Mouse (Mus musculus) adrenal gland, adult 2 months (tissue): ENCODE data around the gene Srl. TPM values are rescaled to one million over a fixed set of nuclear protein-coding genes. Genes with fewer than 3 reads are reported as not detected.
A peak's percentile ranks its signal among the peaks of the same experiment; 100 is the strongest.

Source experiments
- DNase-seq: peaks from one replicate; pipeline ENCODE4 v3.0.0; 2021
- polyA plus RNA-seq: library from polyadenylated mRNA; depleted of rRNA; stranded (reverse); fragments of >200 nt; gene quantifications from 2 replicates; pipeline ENCODE4 v1.2.3, GENCODE M21; 2012
- total RNA-seq, 2 experiments: library from RNA; stranded (reverse); gene quantifications; 2 replicates each; pipeline ENCODE4 v1.2.3; 2021

The Srl gene
- total and polyA plus RNA-seq, 3 experiments, result 0.57 to 13.2 (median 6.8) TPM

- DNase-seq, result no peak
Measured at GRCm38 (mm10) chr16:4519157-4519556, 22.5 kb downstream of the Srl start.

GRCm38 (mm10) chr16:4517906-4518305 is 23.7 kb downstream of the Srl start:
- DNase-seq, result no peak

DNA sequence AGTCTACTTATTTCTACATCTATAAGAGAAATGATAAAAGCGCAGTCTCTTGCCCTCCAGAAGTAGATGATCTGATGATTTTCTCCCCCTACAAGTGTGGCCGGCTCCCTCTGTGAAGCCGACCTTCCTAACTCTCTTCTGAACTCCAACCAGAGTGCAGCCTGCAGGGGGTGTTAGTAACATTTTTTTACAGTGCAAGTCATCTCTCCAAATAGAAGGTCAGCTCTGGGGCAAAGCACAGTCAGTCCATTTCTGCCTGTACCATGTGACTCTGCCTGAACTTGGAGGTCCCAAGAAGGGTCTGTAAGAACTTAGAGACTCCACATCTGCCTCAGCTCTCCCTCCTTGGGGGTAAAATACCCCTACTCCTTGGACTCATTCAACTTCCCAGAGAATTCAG is 27.2 kb downstream of the Srl start:
- no peak for DNase-seq

GRCm38 (mm10) chr16:4512661-4513438 is 28.8 kb downstream of the Srl start:
- peak; percentile 65 for DNase-seq

DNA sequence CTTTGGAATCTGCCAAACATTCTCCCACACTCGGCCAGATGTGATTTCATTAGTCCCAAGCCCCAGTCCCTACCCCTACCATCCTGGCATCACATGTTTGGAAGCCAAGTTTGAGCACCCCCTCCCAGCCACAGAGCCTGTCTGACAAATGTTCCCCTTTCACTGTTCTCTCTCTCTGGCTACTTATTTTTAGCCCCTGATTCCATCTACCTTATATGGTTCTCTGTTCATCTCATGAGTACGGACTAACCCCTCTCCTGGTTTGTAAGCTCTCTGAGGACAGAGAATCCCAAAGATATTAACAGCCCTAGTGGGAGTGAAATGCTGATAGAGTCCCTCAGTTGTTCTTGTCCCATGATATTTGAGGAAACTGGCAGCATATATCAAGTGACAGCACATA is 30.2 kb downstream of the Srl start:
- DNase-seq, result no peak

DNA sequence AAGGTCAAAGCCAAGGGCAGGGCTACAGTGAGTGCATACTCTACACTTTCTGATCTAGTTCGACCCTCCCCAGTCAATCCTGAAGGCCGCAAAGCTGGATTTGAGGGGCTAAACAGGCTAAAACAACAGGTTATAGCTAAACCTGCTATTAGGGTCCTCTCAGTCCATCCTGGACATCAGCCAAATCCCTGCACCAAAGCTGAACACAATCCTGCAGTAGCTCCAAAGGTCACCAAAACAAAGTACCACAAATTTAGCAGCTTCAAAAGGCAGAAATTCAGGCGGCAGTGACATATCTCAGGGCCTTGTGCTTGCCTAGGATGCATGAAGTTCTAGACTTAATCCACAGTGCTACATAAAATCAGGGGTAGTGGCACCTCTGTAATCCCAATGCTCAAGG is 35.4 kb downstream of the Srl start:
- no peak for DNase-seq

- no peak for DNase-seq
Measured at GRCm38 (mm10) chr16:4503495-4503894, 38.1 kb downstream of the Srl start.

GRCm38 (mm10) chr16:4502568-4502967 is 39.0 kb downstream of the Srl start:
- no peak for DNase-seq

GRCm38 (mm10) chr16:4501703-4502102 is 39.9 kb downstream of the Srl start:
- DNase-seq, result no peak

- peak; percentile 70 for DNase-seq
Measured at GRCm38 (mm10) chr16:4500598-4501385, 40.8 kb downstream of the Srl start.

- no peak for DNase-seq
Measured at GRCm38 (mm10) chr16:4497762-4498607, 43.6 kb downstream of the Srl start.

DNA sequence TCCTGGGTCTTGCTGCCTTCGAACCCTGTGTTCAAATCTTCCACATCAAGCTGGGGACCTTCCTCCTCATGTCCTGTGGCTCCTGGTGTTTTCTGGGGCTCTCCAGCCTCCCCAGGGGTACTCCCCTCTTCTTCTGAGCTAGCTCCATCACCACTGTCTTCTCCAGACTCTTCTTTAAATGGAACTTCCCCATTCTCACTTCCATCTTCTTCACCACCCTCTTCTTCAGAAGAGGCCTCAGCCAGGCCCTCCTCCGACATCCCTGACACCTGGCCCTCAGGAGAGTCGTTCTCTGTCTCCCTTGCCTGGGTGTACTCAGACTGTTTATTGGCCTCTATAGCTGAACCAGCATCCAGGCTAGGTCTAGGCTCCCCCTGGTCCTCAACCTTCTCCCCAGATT is 45.1 kb downstream of the Srl start:
- DNase-seq, result no peak

GRCm38 (mm10) chr16:4495861-4496260 is 45.8 kb downstream of the Srl start:
- peak; percentile 57 for DNase-seq

DNA sequence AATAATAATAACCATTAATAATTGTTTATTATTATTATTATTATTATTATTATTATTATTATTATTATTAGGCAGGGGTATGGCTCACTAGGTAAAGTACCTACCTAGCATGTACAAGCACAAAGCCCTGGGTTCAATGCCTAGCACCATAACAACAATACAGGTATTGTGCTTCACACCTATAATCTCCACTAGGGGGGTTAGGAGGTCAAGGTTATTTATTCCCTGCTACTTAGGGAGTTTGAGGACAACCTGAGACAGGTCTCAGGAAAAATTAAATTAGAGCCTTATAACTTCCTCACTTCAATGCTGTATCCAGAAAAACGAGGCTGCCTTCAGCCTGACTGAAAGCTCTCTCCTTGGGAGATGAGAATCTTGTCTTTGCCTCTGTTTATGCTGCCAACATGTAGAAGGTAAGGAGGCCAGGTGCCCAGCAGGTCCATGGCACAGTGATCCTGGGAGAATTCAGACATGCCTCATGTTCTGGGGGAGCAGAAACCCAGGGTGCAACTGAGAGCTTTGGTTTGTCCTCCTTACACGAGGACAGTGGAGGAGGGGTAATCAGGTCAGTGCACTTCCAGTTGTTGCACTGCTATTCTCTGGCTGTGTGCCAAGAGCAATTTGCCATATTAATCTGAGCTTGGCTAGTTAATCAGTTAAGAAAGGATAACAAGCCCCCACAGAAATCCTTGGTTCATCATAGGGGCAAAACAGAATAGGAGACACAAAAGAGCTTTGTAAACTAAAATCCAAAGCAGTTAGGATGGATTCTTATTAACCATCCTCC is 48.6 kb downstream of the Srl start:
- DNase-seq, result no peak

GRCm38 (mm10) chr16:4489114-4489624 is 52.4 kb downstream of the Srl start:
- peak; percentile 91 for DNase-seq

DNA sequence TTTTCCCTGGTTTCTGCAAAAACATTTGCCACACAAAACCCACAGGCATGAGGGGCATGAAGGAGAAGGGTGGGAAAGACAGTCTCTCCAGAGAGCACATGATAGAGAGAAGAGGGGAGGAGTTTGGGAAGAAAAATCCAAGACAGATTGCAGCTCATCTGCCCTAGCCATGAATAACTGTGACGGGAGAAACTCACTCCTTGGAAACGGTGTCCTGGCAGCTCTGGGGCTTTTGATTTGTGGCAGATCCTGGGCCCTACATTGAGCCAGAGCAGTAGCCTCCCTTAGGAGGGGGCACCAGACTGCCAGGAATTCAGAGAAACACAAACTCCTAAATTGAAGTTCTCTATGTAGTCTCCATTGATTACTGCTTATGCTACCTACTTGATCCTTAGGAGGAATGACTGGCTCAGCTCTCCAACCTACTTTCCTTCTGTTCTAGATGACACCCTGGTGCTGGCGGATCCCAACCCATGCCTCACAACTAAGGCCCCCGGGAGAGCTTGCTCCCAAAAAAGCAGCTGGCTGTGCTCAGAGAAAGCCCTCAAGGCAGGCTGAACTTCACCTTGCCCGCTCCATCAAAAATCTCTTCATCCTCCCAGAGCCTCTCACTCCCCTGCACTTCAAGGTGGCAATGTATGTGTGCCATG is 60.9 kb downstream of the Srl start:
- DNase-seq, result no peak

GRCm38 (mm10) chr16:4477591-4478215 is 63.9 kb downstream of the Srl start:
- DNase-seq, result peak; percentile 74

GRCm38 (mm10) chr16:4474882-4475803 is 66.5 kb downstream of the Srl start:
- DNase-seq, result peak; percentile 95
